Mouse (Mus musculus): Measurements from ENCODE around the gene Man1c1.

The Man1c1 gene

GRCm38 (mm10) chr4:134551494-134552316, 152.4 kb downstream of the Man1c1 start, which contains the start of gene Selenon:
Selenon (minus strand) TSS chr4:134552166.
- no peak for DNase-seq (ENCODE audit: low read depth, low spot score)

- no peak for DNase-seq (ENCODE audit: low read depth, low spot score)
Measured at GRCm38 (mm10) chr4:134549899-134550298, 154.2 kb downstream of the Man1c1 start.

GRCm38 (mm10) chr4:134548169-134548938, 155.7 kb downstream of the Man1c1 start:
- peak; percentile 26 for DNase-seq (ENCODE audit: low read depth, low spot score)

- DNase-seq (ENCODE audit: low read depth, low spot score) = peak; percentile 33
Measured at GRCm38 (mm10) chr4:134546814-134547705, 157.0 kb downstream of the Man1c1 start.

- DNase-seq (ENCODE audit: low read depth, low spot score) = peak; percentile 87
Measured at GRCm38 (mm10) chr4:134543261-134543660, 160.8 kb downstream of the Man1c1 start.

- no peak for DNase-seq (ENCODE audit: low read depth, low spot score)
Measured at GRCm38 (mm10) chr4:134542726-134543125, 161.4 kb downstream of the Man1c1 start.

- no peak for DNase-seq (ENCODE audit: low read depth, low spot score)
Measured at GRCm38 (mm10) chr4:134538997-134539580, 165.0 kb downstream of the Man1c1 start.

GRCm38 (mm10) chr4:134535787-134536151, 168.3 kb downstream of the Man1c1 start:
- no peak for DNase-seq (ENCODE audit: low read depth, low spot score)

- DNase-seq (ENCODE audit: low read depth, low spot score) = peak; percentile 96
Measured at GRCm38 (mm10) chr4:134534932-134535786, 168.9 kb downstream of the Man1c1 start, which contains the start of gene Mtfr1l. Mtfr1l (minus strand) TSS chr4:134535387.

- DNase-seq (ENCODE audit: low read depth, low spot score) = peak; percentile 85
Measured at GRCm38 (mm10) chr4:134534124-134534886, 169.8 kb downstream of the Man1c1 start.

GRCm38 (mm10) chr4:134533421-134533820, 170.7 kb downstream of the Man1c1 start:
- no peak for DNase-seq (ENCODE audit: low read depth, low spot score)

GRCm38 (mm10) chr4:134532928-134533327, 171.2 kb downstream of the Man1c1 start:
- no peak for DNase-seq (ENCODE audit: low read depth, low spot score)

- DNase-seq (ENCODE audit: low read depth, low spot score) = no peak
Measured at GRCm38 (mm10) chr4:134526220-134526619, 177.9 kb downstream of the Man1c1 start.

- DNase-seq (ENCODE audit: low read depth, low spot score) = no peak
Measured at GRCm38 (mm10) chr4:134525806-134526205, 178.3 kb downstream of the Man1c1 start.

- no peak for DNase-seq (ENCODE audit: low read depth, low spot score)
Measured at GRCm38 (mm10) chr4:134523447-134523846, 180.6 kb downstream of the Man1c1 start.

GRCm38 (mm10) chr4:134519281-134519680, 184.8 kb downstream of the Man1c1 start:
- no peak for DNase-seq (ENCODE audit: low read depth, low spot score)

GRCm38 (mm10) chr4:134518541-134518940, 185.5 kb downstream of the Man1c1 start:
- no peak for DNase-seq (ENCODE audit: low read depth, low spot score)

GRCm38 (mm10) chr4:134517719-134518118, 186.4 kb downstream of the Man1c1 start:
- no peak for DNase-seq (ENCODE audit: low read depth, low spot score)

GRCm38 (mm10) chr4:134516981-134517380, 187.1 kb downstream of the Man1c1 start:
- no peak for DNase-seq (ENCODE audit: low read depth, low spot score)

Data from CD4-positive helper T cell, adult 2 months (primary cell).